Mouse (Mus musculus): ENCODE measurements at regions not wholly inside any gene's neighbourhood (a gene's known extent, or its start where the extent isn't known, plus 50 kb on each side); places are given as distances from the start of the nearest gene placed in this dataset.

- Histone ChIP-seq H3K4me3 (replicated peaks; ENCODE audit: low read length) (no peak overlapping the region), H3K4me2 (replicated peaks; ENCODE audit: low read depth, low read length, severe bottlenecking) (no peak overlapping the region), H3K9me3 (ENCODE audit: control insufficient read depth, low read length) (no peaks in the 10 kb centered on the region), H3K36me3 (ENCODE audit: control insufficient read depth, insufficient read depth, low read length) (no peaks in the 10 kb centered on the region), H3K27me3 (ENCODE audit: control insufficient read depth, insufficient read depth, low read length) (no peaks in the 10 kb centered on the region), H3K9ac (ENCODE audit: low read depth, low read length, severe bottlenecking) (no peak overlapping the region), H3K27ac (replicated peaks; ENCODE audit: low read depth, low read length) (no peak overlapping the region), H3K4me1 (ENCODE audit: control insufficient read depth, insufficient read depth, low read length) (no peaks in the 10 kb centered on the region)
- no peak for ATAC-seq (ENCODE audit: low FRiP score, low read depth)
- DNase-seq (ENCODE audit: low spot score), result no peak
- WGBS, result 65% methylated on average over 4 of the region's 4 CpGs
- no peak for TF ChIP-seq POLR2A (IDR thresholded peaks at IDR 0.05; ENCODE audit: borderline replicate concordance, extremely low read depth, insufficient read depth, insufficient read length)
Observed at GRCm38 (mm10) chr12:50258901-50259300, 390.0 kb downstream of the Prkd1 start.

DNA sequence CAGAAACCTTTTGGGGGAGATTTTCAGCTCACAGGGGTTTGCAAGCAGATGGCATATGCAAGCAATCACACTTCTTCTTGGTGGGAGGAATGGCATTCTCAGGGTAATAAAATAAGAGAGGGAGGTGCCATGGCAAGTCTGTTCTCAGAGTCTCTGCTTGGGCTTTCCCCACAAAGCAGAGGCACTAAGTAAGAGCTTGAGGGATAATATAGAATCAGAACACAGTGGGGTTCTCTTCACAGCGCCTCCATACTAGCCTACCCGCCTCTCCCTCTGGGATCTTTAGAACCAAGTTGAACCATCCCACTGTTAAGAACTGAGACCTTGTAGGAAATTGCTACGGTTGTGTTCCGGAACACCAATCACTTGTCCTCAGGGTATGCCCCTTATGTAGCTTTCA is 387.8 kb downstream of the Prkd1 start:
- Histone ChIP-seq H3K9me3 (ENCODE audit: control insufficient read depth, low read length) (no peaks in the 10 kb centered on the region), H3K27ac (replicated peaks; ENCODE audit: low read depth, low read length) (no peak overlapping the region), H3K4me2 (replicated peaks; ENCODE audit: low read depth, low read length, severe bottlenecking) (no peak overlapping the region), H3K27me3 (ENCODE audit: control insufficient read depth, insufficient read depth, low read length) (no peaks in the 10 kb centered on the region), H3K4me1 (ENCODE audit: control insufficient read depth, insufficient read depth, low read length) (no peaks in the 10 kb centered on the region), H3K9ac (ENCODE audit: low read depth, low read length, severe bottlenecking) (no peak overlapping the region), H3K4me3 (replicated peaks; ENCODE audit: low read length) (no peak overlapping the region), H3K36me3 (ENCODE audit: control insufficient read depth, insufficient read depth, low read length) (no peaks in the 10 kb centered on the region)
- 75% methylated on average over 4 of the region's 4 CpGs for WGBS
- DNase-seq (ENCODE audit: low spot score) (no peak), ATAC-seq (ENCODE audit: low FRiP score, low read depth) (no peak)
- no peak for TF ChIP-seq POLR2A (IDR thresholded peaks at IDR 0.05; ENCODE audit: borderline replicate concordance, extremely low read depth, insufficient read depth, insufficient read length)

- Histone ChIP-seq H3K36me3 (ENCODE audit: control insufficient read depth, insufficient read depth, low read length) (no peaks in the 10 kb centered on the region), H3K9ac (ENCODE audit: low read depth, low read length, severe bottlenecking) (no peak overlapping the region), H3K27me3 (ENCODE audit: control insufficient read depth, insufficient read depth, low read length) (no peaks in the 10 kb centered on the region), H3K4me2 (replicated peaks; ENCODE audit: low read depth, low read length, severe bottlenecking) (no peak overlapping the region), H3K4me1 (ENCODE audit: control insufficient read depth, insufficient read depth, low read length) (no peaks in the 10 kb centered on the region), H3K9me3 (ENCODE audit: control insufficient read depth, low read length) (no peaks in the 10 kb centered on the region), H3K4me3 (replicated peaks; ENCODE audit: low read length) (no peak overlapping the region), H3K27ac (replicated peaks; ENCODE audit: low read depth, low read length) (no peak overlapping the region)
- ATAC-seq (ENCODE audit: low FRiP score, low read depth) (no peak), DNase-seq (ENCODE audit: low spot score) (no peak)
- no peak for TF ChIP-seq POLR2A (IDR thresholded peaks at IDR 0.05; ENCODE audit: borderline replicate concordance, extremely low read depth, insufficient read depth, insufficient read length)
- WGBS, result 93% methylated on average over 2 of the region's 2 CpGs
Observed at GRCm38 (mm10) chr12:50273239-50273880, 375.5 kb downstream of the Prkd1 start.

DNA sequence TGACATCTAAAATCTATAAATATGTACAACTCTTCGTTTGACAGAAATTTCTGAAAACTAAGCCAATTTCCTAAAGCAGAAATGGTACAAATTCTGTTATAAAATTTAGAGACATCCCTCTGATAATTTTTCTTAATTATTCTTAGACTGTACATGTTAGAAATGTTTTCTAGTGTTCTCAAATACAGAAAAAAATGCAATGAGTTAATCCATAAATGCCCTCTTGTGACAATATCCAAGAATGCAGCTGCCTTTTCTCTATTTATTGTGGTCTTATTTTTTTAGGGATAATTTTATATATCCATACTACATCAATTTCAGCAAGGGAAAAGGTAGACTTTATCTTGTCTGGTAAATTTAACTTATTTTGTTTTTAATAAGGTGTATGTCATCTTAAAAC is 367.3 kb downstream of the Prkd1 start:
- no peak overlapping the region for H3K27ac ChIP-seq (replicated peaks; ENCODE audit: low read depth, low read length)
- H3K36me3 ChIP-seq (ENCODE audit: control insufficient read depth, insufficient read depth, low read length), result no peaks in the 10 kb centered on the region
- H3K9me3 ChIP-seq (ENCODE audit: control insufficient read depth, low read length), result no peaks in the 10 kb centered on the region
- H3K4me1 ChIP-seq (ENCODE audit: control insufficient read depth, insufficient read depth, low read length), result no peaks in the 10 kb centered on the region
- DNase-seq (ENCODE audit: low spot score) (no peak), ATAC-seq (ENCODE audit: low FRiP score, low read depth) (no peak)
- H3K27me3 ChIP-seq (ENCODE audit: control insufficient read depth, insufficient read depth, low read length), result no peaks in the 10 kb centered on the region
- WGBS, result 46% methylated on average over 1 of the region's 1 CpGs
- no peak overlapping the region for H3K4me3 ChIP-seq (replicated peaks; ENCODE audit: low read length)
- H3K9ac ChIP-seq (ENCODE audit: low read depth, low read length, severe bottlenecking), result no peak overlapping the region
- no peak for TF ChIP-seq POLR2A (IDR thresholded peaks at IDR 0.05; ENCODE audit: borderline replicate concordance, extremely low read depth, insufficient read depth, insufficient read length)
- no peak overlapping the region for H3K4me2 ChIP-seq (replicated peaks; ENCODE audit: low read depth, low read length, severe bottlenecking)

Measured in limb, embryonic 14.5 days (tissue).